Mouse (Mus musculus): ENCODE measurements at regions not wholly inside any gene's neighbourhood (a gene's known extent, or its start where the extent isn't known, plus 50 kb on each side); places are given as distances from the start of the nearest gene placed in this dataset.

DNA sequence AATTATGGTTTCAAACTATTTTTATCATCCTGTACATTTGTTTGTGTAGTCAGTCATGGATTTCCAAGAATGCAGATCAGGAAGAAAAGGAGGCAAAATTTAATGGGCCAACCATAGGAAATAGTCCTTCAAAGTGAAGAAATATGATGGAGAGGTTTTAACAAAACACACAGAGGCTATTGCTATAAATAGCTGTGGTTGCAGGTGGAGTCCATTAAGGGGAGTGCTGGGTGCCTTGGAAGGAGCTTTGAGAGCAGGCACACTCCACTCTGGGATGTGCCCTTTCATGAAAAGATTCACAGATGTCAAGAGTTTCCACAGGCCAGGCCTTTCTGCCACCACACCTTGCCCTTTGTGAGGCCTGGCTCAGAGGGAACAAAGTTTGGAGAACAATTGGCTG lies 159.8 kb upstream of the Rasgrp1 start:
- TF ChIP-seq CTCF (IDR thresholded peaks at IDR 0.05; ENCODE audit: low read depth, low read length) (no peak), POLR2AphosphoS5 (IDR thresholded peaks at IDR 0.05; ENCODE audit: insufficient replicate concordance, low read depth, low read length) (no peak), TAL1 (conservative IDR thresholded peaks at IDR 0.05; ENCODE audit: low read depth, low read length) (no peak)

All from G1E (cell line).